Mouse (Mus musculus): ENCODE data around the gene Stat4. TPM values are rescaled to one million over a fixed set of nuclear protein-coding genes. Genes with fewer than 3 reads are reported as not detected.

Stat4 gene
- polyA plus RNA-seq, 1 experiment from 2014 or later = 0.64 TPM

GRCm38 (mm10) chr1:52140534-52140933 lies 153.6 kb downstream of the Stat4 start:
- H3K9me3 ChIP-seq = no peaks in the 10 kb centered on the region
- peaks cover 11% of the 10 kb centered on the region; the same call in 1 of the 2 replicates for H3K4me1 ChIP-seq (replicated peaks)
- H3K36me3 ChIP-seq = no peaks in the 10 kb centered on the region; the same call in 1 of the 2 replicates
- no peak overlapping the region for H3K9ac ChIP-seq
- no peak for ATAC-seq (ENCODE audit: low FRiP score)
- no peak overlapping the region for H3K4me2 ChIP-seq
- H3K27ac ChIP-seq = no peak overlapping the region
- no peak overlapping the region for H3K4me3 ChIP-seq
- no peaks in the 10 kb centered on the region for H3K27me3 ChIP-seq
- WGBS = 86% methylated on average over 9 of the region's 9 CpGs

GRCm38 (mm10) chr1:52141482-52141881 lies 154.5 kb downstream of the Stat4 start:
- H3K4me2 ChIP-seq = no peak overlapping the region
- H3K27me3 ChIP-seq = no peaks in the 10 kb centered on the region
- H3K9ac ChIP-seq = no peak overlapping the region
- no peak overlapping the region for H3K4me3 ChIP-seq
- ATAC-seq (ENCODE audit: low FRiP score) = no peak
- no peaks in the 10 kb centered on the region; the same call in 1 of the 2 replicates for H3K36me3 ChIP-seq
- no peaks in the 10 kb centered on the region for H3K9me3 ChIP-seq
- peaks cover 8% of the 10 kb centered on the region; the same call in 1 of the 2 replicates for H3K4me1 ChIP-seq (replicated peaks)
- no peak overlapping the region for H3K27ac ChIP-seq
- 79% methylated on average over 3 of the region's 3 CpGs for WGBS

- H3K4me2 ChIP-seq = no peak overlapping the region
- H3K9ac ChIP-seq = no peak overlapping the region
- no peak overlapping the region for H3K4me3 ChIP-seq
- no peaks in the 10 kb centered on the region; the same call in 1 of the 2 replicates for H3K36me3 ChIP-seq
- H3K4me1 ChIP-seq (replicated peaks) = 0 out of 2 replicates have a peak, but pooled peaks cover 2% of the 10 kb centered on the region
- 82% methylated on average over 4 of the region's 4 CpGs for WGBS
- H3K27ac ChIP-seq = no peak overlapping the region
- no peak for ATAC-seq (ENCODE audit: low FRiP score)
- H3K9me3 ChIP-seq = no peaks in the 10 kb centered on the region
- no peaks in the 10 kb centered on the region for H3K27me3 ChIP-seq
These were observed 155.2 kb downstream of the Stat4 start for GRCm38 (mm10) chr1:52142117-52142516.

GRCm38 (mm10) chr1:52143191-52143590 lies 156.2 kb downstream of the Stat4 start:
- 89% methylated on average over 4 of the region's 4 CpGs for WGBS
- Histone ChIP-seq H3K9me3 (no peaks in the 10 kb centered on the region), H3K4me2 (no peak overlapping the region), H3K9ac (no peak overlapping the region), H3K4me3 (no peak overlapping the region), H3K27me3 (no peaks in the 10 kb centered on the region), H3K27ac (no peak overlapping the region), H3K36me3 (no peaks in the 10 kb centered on the region; the same call in 1 of the 2 replicates), H3K4me1 (replicated peaks) (peaks cover 5% of the 10 kb centered on the region; the same call in 1 of the 2 replicates)
- no peak for ATAC-seq (ENCODE audit: low FRiP score)

- ATAC-seq (ENCODE audit: low FRiP score) = no peak
- WGBS = 86% methylated on average over 7 of the region's 7 CpGs
These were observed 156.7 kb downstream of the Stat4 start for GRCm38 (mm10) chr1:52143596-52144156.

GRCm38 (mm10) chr1:52144907-52145306 lies 158.0 kb downstream of the Stat4 start:
- Histone ChIP-seq H3K9ac (no peak overlapping the region), H3K4me2 (no peak overlapping the region), H3K9me3 (no peaks in the 10 kb centered on the region), H3K4me1 (replicated peaks) (peaks cover 13% of the 10 kb centered on the region), H3K36me3 (no peaks in the 10 kb centered on the region; the same call in 1 of the 2 replicates), H3K27ac (no peak overlapping the region), H3K27me3 (no peaks in the 10 kb centered on the region), H3K4me3 (no peak overlapping the region)
- ATAC-seq (ENCODE audit: low FRiP score) = no peak
- WGBS = 84% methylated on average over 10 of the region's 10 CpGs

More at GRCm38 (mm10) chr1:52143596-52144156, 156.7 kb downstream of the Stat4 start:
- Histone ChIP-seq H3K36me3 (no peaks in the 10 kb centered on the region; the same call in 1 of the 2 replicates), H3K27me3 (no peaks in the 10 kb centered on the region), H3K9ac (no peak overlapping the region), H3K9me3 (no peaks in the 10 kb centered on the region), H3K4me1 (replicated peaks) (peaks cover 8% of the 10 kb centered on the region), H3K4me3 (no peak overlapping the region), H3K4me2 (no peak overlapping the region), H3K27ac (no peak overlapping the region)

GRCm38 (mm10) chr1:52146214-52146970 lies 159.4 kb downstream of the Stat4 start:
- Histone ChIP-seq H3K4me3 (no peak overlapping the region), H3K4me2 (no peak overlapping the region), H3K9ac (no peak overlapping the region), H3K4me1 (replicated peaks) (peaks cover 24% of the 10 kb centered on the region), H3K27me3 (no peaks in the 10 kb centered on the region), H3K36me3 (no peaks in the 10 kb centered on the region; the same call in 1 of the 2 replicates), H3K9me3 (no peaks in the 10 kb centered on the region), H3K27ac (no peak overlapping the region)
- peak; percentile 77 for ATAC-seq (ENCODE audit: low FRiP score)
- 54% methylated on average over 12 of the region's 12 CpGs for WGBS

GRCm38 (mm10) chr1:52147431-52147830 lies 160.5 kb downstream of the Stat4 start:
- no peak overlapping the region for H3K27ac ChIP-seq
- H3K4me1 ChIP-seq (replicated peaks) = peaks cover 24% of the 10 kb centered on the region
- no peak overlapping the region for H3K4me2 ChIP-seq
- ATAC-seq (ENCODE audit: low FRiP score) = no peak
- H3K9ac ChIP-seq = no peak overlapping the region
- H3K9me3 ChIP-seq = no peaks in the 10 kb centered on the region
- H3K36me3 ChIP-seq = peaks cover 7% of the 10 kb centered on the region
- H3K27me3 ChIP-seq = no peaks in the 10 kb centered on the region
- no peak overlapping the region for H3K4me3 ChIP-seq
- WGBS = 85% methylated on average over 2 of the region's 2 CpGs

GRCm38 (mm10) chr1:52148178-52148577 lies 161.2 kb downstream of the Stat4 start:
- Histone ChIP-seq H3K36me3 (peaks cover 7% of the 10 kb centered on the region), H3K9me3 (no peaks in the 10 kb centered on the region), H3K4me3 (no peak overlapping the region), H3K27ac (0 out of 2 replicates have a peak overlapping the region, but pooled peaks have one; percentile 3), H3K4me1 (replicated peaks) (peaks cover 24% of the 10 kb centered on the region), H3K27me3 (no peaks in the 10 kb centered on the region), H3K9ac (no peak overlapping the region), H3K4me2 (no peak overlapping the region)
- WGBS = 72% methylated on average over 7 of the region's 7 CpGs
- ATAC-seq (ENCODE audit: low FRiP score) = no peak

GRCm38 (mm10) chr1:52148696-52149095 lies 161.7 kb downstream of the Stat4 start:
- no peaks in the 10 kb centered on the region for H3K9me3 ChIP-seq
- no peak overlapping the region for H3K4me3 ChIP-seq
- H3K4me2 ChIP-seq = no peak overlapping the region
- ATAC-seq (ENCODE audit: low FRiP score) = no peak
- WGBS = 65% methylated on average over 7 of the region's 7 CpGs
- no peaks in the 10 kb centered on the region for H3K27me3 ChIP-seq
- H3K27ac ChIP-seq = no peak overlapping the region
- H3K4me1 ChIP-seq (replicated peaks) = peaks cover 24% of the 10 kb centered on the region
- H3K9ac ChIP-seq = no peak overlapping the region
- H3K36me3 ChIP-seq = peaks cover 7% of the 10 kb centered on the region

GRCm38 (mm10) chr1:52149934-52150346 lies 163.0 kb downstream of the Stat4 start:
- H3K27ac ChIP-seq = peak overlapping the region; percentile 35; the same call in 1 of the 2 replicates
- no peaks in the 10 kb centered on the region for H3K27me3 ChIP-seq
- WGBS = 55% methylated on average over 9 of the region's 9 CpGs
- no peaks in the 10 kb centered on the region for H3K9me3 ChIP-seq
- H3K4me2 ChIP-seq = no peak overlapping the region
- no peak overlapping the region for H3K4me3 ChIP-seq
- H3K4me1 ChIP-seq (replicated peaks) = peaks cover 24% of the 10 kb centered on the region
- H3K9ac ChIP-seq = no peak overlapping the region
- ATAC-seq (ENCODE audit: low FRiP score) = 0 out of 2 replicates have a peak, but pooled peaks have one; percentile 9
- peaks cover 7% of the 10 kb centered on the region; the same call in 1 of the 2 replicates for H3K36me3 ChIP-seq

- no peaks in the 10 kb centered on the region for H3K27me3 ChIP-seq
- no peak overlapping the region for H3K4me2 ChIP-seq
- no peak overlapping the region for H3K27ac ChIP-seq
- ATAC-seq (ENCODE audit: low FRiP score) = no peak
- no peak overlapping the region for H3K4me3 ChIP-seq
- H3K36me3 ChIP-seq = peaks cover 7% of the 10 kb centered on the region; the same call in 1 of the 2 replicates
- H3K4me1 ChIP-seq (replicated peaks) = peaks cover 24% of the 10 kb centered on the region
- H3K9ac ChIP-seq = no peak overlapping the region
- 71% methylated on average over 11 of the region's 11 CpGs for WGBS
- H3K9me3 ChIP-seq = no peaks in the 10 kb centered on the region
These were observed 163.7 kb downstream of the Stat4 start for GRCm38 (mm10) chr1:52150676-52151075.
